ENCODE assay signal across 14 mouse cellular contexts in the genomic region with DNA sequence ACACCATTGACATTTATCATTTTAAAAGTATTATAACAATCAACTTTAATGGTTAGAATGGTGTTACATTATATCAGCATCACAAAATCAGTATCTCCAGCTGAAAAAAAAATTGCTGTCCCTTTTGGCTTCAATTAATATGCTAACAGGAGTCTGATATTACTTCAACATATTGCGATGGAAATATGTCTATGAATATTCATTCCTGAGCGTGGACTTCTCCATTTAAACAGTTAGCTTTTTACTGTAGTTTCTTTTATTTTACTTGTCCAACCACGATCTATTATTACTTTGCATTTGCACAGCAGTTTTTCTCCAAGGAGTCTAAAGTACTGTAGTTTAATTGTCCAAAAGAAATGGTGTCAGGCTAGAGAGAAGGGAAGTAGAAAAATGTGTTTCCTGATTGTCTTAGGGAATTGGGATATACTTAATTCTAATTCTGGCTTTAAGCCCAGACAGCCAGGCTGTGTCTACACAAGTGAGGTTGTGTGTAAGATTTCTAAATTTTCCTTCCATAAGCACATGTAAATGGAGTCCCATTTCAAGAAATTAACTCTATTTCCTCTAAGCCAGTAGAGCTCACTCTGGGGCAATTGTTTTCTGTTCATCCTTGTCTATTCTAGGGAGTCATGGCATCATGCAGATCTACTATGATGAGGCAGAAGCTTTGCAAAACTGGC.
DNase-seq lines count a peak whose midpoint lies in the region; ATAC-seq lines count a peak whose summit lies in the region.
"Had no signal": no experiment of that assay in that cellular context is flagged by ENCODE, and none has a peak within 500 bp of the region (broad histone marks: within the 10 kb centered on the region; RNA-seq: fewer than 3 reads in every experiment).

No protein-coding gene starts in this region.

- H3K4me3 ChIP-seq in hindbrain, embryonic 14.5 days (replicated peaks; ENCODE audit: low read length): no peak overlapping the region
- no peak overlapping the region for H3K4me3 ChIP-seq in hindbrain, embryonic 11.5 days (ENCODE audit: low read depth, low read length)
- H3K4me3 ChIP-seq in midbrain, embryonic 14.5 days (replicated peaks; ENCODE audit: low read depth, low read length): no peak overlapping the region
- no peak overlapping the region for H3K4me3 ChIP-seq in midbrain, embryonic 15.5 days
- H3K4me3 ChIP-seq in embryonic facial prominence, embryonic 15.5 days (replicated peaks): no peak overlapping the region
- H3K4me3 ChIP-seq: heart, embryonic 15.5 days; kidney, embryonic 15.5 days; liver, embryonic 15.5 days had no signal

- H3K4me2 ChIP-seq in hindbrain, embryonic 14.5 days (replicated peaks): no peak overlapping the region
- no peak overlapping the region for H3K4me2 ChIP-seq in hindbrain, embryonic 11.5 days (replicated peaks; ENCODE audit: low read depth, low read length)
- no peak overlapping the region for H3K4me2 ChIP-seq in midbrain, embryonic 14.5 days (ENCODE audit: low read length)
- H3K4me2 ChIP-seq in midbrain, embryonic 15.5 days: no peak overlapping the region
- no peak overlapping the region for H3K4me2 ChIP-seq in embryonic facial prominence, embryonic 15.5 days (replicated peaks)
- H3K4me2 ChIP-seq: heart, embryonic 15.5 days; kidney, embryonic 15.5 days; liver, embryonic 15.5 days; midbrain, embryonic 11.5 days had no signal

- no peak overlapping the region for H3K9ac ChIP-seq in hindbrain, embryonic 14.5 days
- no peak overlapping the region for H3K9ac ChIP-seq in hindbrain, embryonic 11.5 days (ENCODE audit: low read depth, low read length)
- no peak overlapping the region for H3K9ac ChIP-seq in midbrain, embryonic 14.5 days (replicated peaks; ENCODE audit: low read length)
- no peak overlapping the region for H3K9ac ChIP-seq in midbrain, embryonic 15.5 days
- H3K9ac ChIP-seq in embryonic facial prominence, embryonic 15.5 days: no peak overlapping the region
- H3K9ac ChIP-seq: heart, embryonic 15.5 days; kidney, embryonic 15.5 days; liver, embryonic 15.5 days had no signal

- no peaks in the 10 kb centered on the region for H3K9me3 ChIP-seq in hindbrain, embryonic 14.5 days (ENCODE audit: control insufficient read depth, low read length)
- no peaks in the 10 kb centered on the region for H3K9me3 ChIP-seq in hindbrain, embryonic 11.5 days (ENCODE audit: control insufficient read depth, low read length)
- no peaks in the 10 kb centered on the region for H3K9me3 ChIP-seq in midbrain, embryonic 14.5 days (ENCODE audit: control insufficient read depth, low read length)
- no peaks in the 10 kb centered on the region for H3K9me3 ChIP-seq in midbrain, embryonic 15.5 days
- no peaks in the 10 kb centered on the region for H3K9me3 ChIP-seq in embryonic facial prominence, embryonic 15.5 days (replicated peaks)
- H3K9me3 ChIP-seq: heart, embryonic 15.5 days; kidney, embryonic 15.5 days; liver, embryonic 15.5 days had no signal

- no peaks in the 10 kb centered on the region for H3K36me3 ChIP-seq in hindbrain, embryonic 14.5 days (replicated peaks; ENCODE audit: control insufficient read depth, insufficient read depth)
- H3K36me3 ChIP-seq in hindbrain, embryonic 11.5 days (ENCODE audit: control insufficient read depth, insufficient read depth, low read length): no peaks in the 10 kb centered on the region
- H3K36me3 ChIP-seq in midbrain, embryonic 14.5 days (ENCODE audit: control insufficient read depth, insufficient read depth, low read length): no peaks in the 10 kb centered on the region
- no peaks in the 10 kb centered on the region for H3K36me3 ChIP-seq in midbrain, embryonic 15.5 days (replicated peaks)
- no peaks in the 10 kb centered on the region for H3K36me3 ChIP-seq in embryonic facial prominence, embryonic 15.5 days
- H3K36me3 ChIP-seq: heart, embryonic 15.5 days; kidney, embryonic 15.5 days; liver, embryonic 15.5 days had no signal

- H3K4me1 ChIP-seq in hindbrain, embryonic 14.5 days (replicated peaks; ENCODE audit: control insufficient read depth, insufficient read depth, low read length): peaks cover 3% of the 10 kb centered on the region; the same call in 1 of the 2 replicates
- H3K4me1 ChIP-seq in hindbrain, embryonic 11.5 days (replicated peaks; ENCODE audit: control insufficient read depth, insufficient read depth, low read length): no peaks in the 10 kb centered on the region
- H3K4me1 ChIP-seq in midbrain, embryonic 14.5 days (ENCODE audit: control insufficient read depth, insufficient read depth, low read length): no peaks in the 10 kb centered on the region
- H3K4me1 ChIP-seq in midbrain, embryonic 15.5 days: peaks cover 5% of the 10 kb centered on the region; the same call in 1 of the 2 replicates
- H3K4me1 ChIP-seq in embryonic facial prominence, embryonic 15.5 days: no peaks in the 10 kb centered on the region
- H3K4me1 ChIP-seq: heart, embryonic 15.5 days; kidney, embryonic 15.5 days; liver, embryonic 15.5 days had no signal

- peak; percentile 49 for DNase-seq in hindbrain, embryonic 14.5 days (ENCODE audit: low spot score)
- no peak for DNase-seq in hindbrain, embryonic 11.5 days (ENCODE audit: low spot score)
- peak; percentile 29 for DNase-seq in midbrain, embryonic 14.5 days
- DNase-seq in telencephalon, adult 2 months (ENCODE audit: low read depth, low spot score): peak; percentile 19
- no peak for DNase-seq in lung, postnatal 36 days
- DNase-seq: cerebellum, adult 9-10 months; left cerebral cortex, postnatal 4 days had no signal

- 59% methylated on average over 3 of the region's 3 CpGs for WGBS in hindbrain, embryonic 14.5 days
- WGBS in hindbrain, embryonic 11.5 days: 91% methylated on average over 3 of the region's 3 CpGs
- 79% methylated on average over 3 of the region's 3 CpGs for WGBS in midbrain, embryonic 14.5 days
- WGBS in midbrain, embryonic 15.5 days: 68% methylated on average over 3 of the region's 3 CpGs
- 61% methylated on average over 3 of the region's 3 CpGs for WGBS in embryonic facial prominence, embryonic 15.5 days

- H3K27me3 ChIP-seq in hindbrain, embryonic 14.5 days (ENCODE audit: control insufficient read depth, insufficient read depth, low read length): no peaks in the 10 kb centered on the region
- no peaks in the 10 kb centered on the region for H3K27me3 ChIP-seq in hindbrain, embryonic 11.5 days (ENCODE audit: control insufficient read depth, insufficient read depth, low read length)
- no peaks in the 10 kb centered on the region for H3K27me3 ChIP-seq in midbrain, embryonic 14.5 days (ENCODE audit: control insufficient read depth, insufficient read depth, low read length)
- H3K27me3 ChIP-seq in midbrain, embryonic 15.5 days (replicated peaks): no peaks in the 10 kb centered on the region
- no peaks in the 10 kb centered on the region for H3K27me3 ChIP-seq in embryonic facial prominence, embryonic 15.5 days
- H3K27me3 ChIP-seq: heart, embryonic 15.5 days; kidney, embryonic 15.5 days; liver, embryonic 15.5 days had no signal

- H3K27ac ChIP-seq in hindbrain, embryonic 14.5 days: peak overlapping the region; percentile 26; the same call in 1 of the 2 replicates
- H3K27ac ChIP-seq in hindbrain, embryonic 11.5 days (ENCODE audit: low read depth, low read length): no peak overlapping the region
- no peak overlapping the region for H3K27ac ChIP-seq in midbrain, embryonic 14.5 days (replicated peaks; ENCODE audit: low read depth, low read length)
- no peak overlapping the region for H3K27ac ChIP-seq in midbrain, embryonic 15.5 days
- no peak overlapping the region for H3K27ac ChIP-seq in embryonic facial prominence, embryonic 15.5 days (replicated peaks)
- H3K27ac ChIP-seq: heart, embryonic 15.5 days; kidney, embryonic 15.5 days; liver, embryonic 15.5 days had no signal

- peak; percentile 83 for ATAC-seq in hindbrain, embryonic 14.5 days (ENCODE audit: low FRiP score)
- no peak for ATAC-seq in hindbrain, embryonic 11.5 days (ENCODE audit: low FRiP score)
- ATAC-seq in midbrain, embryonic 14.5 days (ENCODE audit: low FRiP score, low TSS enrichment): no peak
- no peak for ATAC-seq in midbrain, embryonic 15.5 days (replicated peaks)
- 0 out of 2 replicates have a peak, but pooled peaks have one; percentile 39 for ATAC-seq in embryonic facial prominence, embryonic 15.5 days (ENCODE audit: insufficient number of reproducible peaks, low FRiP score, low TSS enrichment, low read depth)
- ATAC-seq: inflammation-experienced regulatory T-cells, adult 6 months had no signal

Comparison
In these comparisons a context has a peak if more than half of its experiments do, and no peak if none do; other contexts are left out.
1. ATAC-seq: peak in hindbrain, embryonic 14.5 days (single experiment) and embryonic facial prominence, embryonic 15.5 days (single experiment); none in hindbrain, embryonic 11.5 days (single experiment), midbrain, embryonic 14.5 days (single experiment) and midbrain, embryonic 15.5 days (single experiment).
2. DNase-seq: peak in hindbrain, embryonic 14.5 days (single experiment), midbrain, embryonic 14.5 days (single experiment) and telencephalon, adult 2 months (single experiment); none in hindbrain, embryonic 11.5 days (single experiment) and lung, postnatal 36 days (single experiment).